Mouse (Mus musculus) olfactory bulb, adult 2 months (tissue): Measurements from ENCODE around the gene Fancg. TPM values are rescaled to one million over a fixed set of nuclear protein-coding genes. Genes with fewer than 3 reads are reported as not detected.

Source experiments
- H3K27ac ChIP-seq: fragments of 200-500 bp; 2 replicates; pipeline ENCODE4 v1.5.1; 2012; ENCODE audit warnings: low read depth, low read length; ENCODE audit not compliant: insufficient read depth
- H3K4me1 ChIP-seq: fragments of 200-500 bp; 2 replicates; pipeline ENCODE4 v1.6.1; 2012; ENCODE audit warnings: low read length; ENCODE audit not compliant: control insufficient read depth, insufficient read depth
- H3K4me3 ChIP-seq: fragments of 200-500 bp; 2 replicates; pipeline ENCODE4 v1.5.1; 2012; ENCODE audit warnings: mild to moderate bottlenecking, low read depth, low read length, moderate library complexity; ENCODE audit not compliant: insufficient read depth
- CTCF ChIP-seq: fragments of 200-500 bp; IDR thresholded peaks from 2 replicates; pipeline ENCODE4 v1.5.1; 2012; ENCODE audit warnings: low read depth, mild to moderate bottlenecking, low read length, moderate library complexity; ENCODE audit not compliant: insufficient read depth
- POLR2A ChIP-seq: fragments of 200-500 bp; IDR thresholded peaks from 2 replicates; pipeline ENCODE4 v1.6.1; 2012; ENCODE audit warnings: mild to moderate bottlenecking, low read depth, low read length, moderate library complexity; ENCODE audit not compliant: insufficient read depth
- WGBS: fragments of 180-500 bp; shearing (Covaris S2); methylation state at CpG from one replicate; pipeline ENCODE4 v1.1.7; 2018; 5-methylcytosine and 5-hydroxymethylcytosine counted together
- polyA plus RNA-seq: library from polyadenylated mRNA; stranded (reverse); fragments of >200 nt; gene quantifications from 2 replicates; pipeline ENCODE4 v1.2.4, GENCODE M21; 2012; ENCODE audit warnings: low replicate concordance; ENCODE audit not compliant: missing spikeins, insufficient read depth, insufficient read length

The Fancg gene
- polyA plus RNA-seq, 1 experiment = not detected

DNA sequence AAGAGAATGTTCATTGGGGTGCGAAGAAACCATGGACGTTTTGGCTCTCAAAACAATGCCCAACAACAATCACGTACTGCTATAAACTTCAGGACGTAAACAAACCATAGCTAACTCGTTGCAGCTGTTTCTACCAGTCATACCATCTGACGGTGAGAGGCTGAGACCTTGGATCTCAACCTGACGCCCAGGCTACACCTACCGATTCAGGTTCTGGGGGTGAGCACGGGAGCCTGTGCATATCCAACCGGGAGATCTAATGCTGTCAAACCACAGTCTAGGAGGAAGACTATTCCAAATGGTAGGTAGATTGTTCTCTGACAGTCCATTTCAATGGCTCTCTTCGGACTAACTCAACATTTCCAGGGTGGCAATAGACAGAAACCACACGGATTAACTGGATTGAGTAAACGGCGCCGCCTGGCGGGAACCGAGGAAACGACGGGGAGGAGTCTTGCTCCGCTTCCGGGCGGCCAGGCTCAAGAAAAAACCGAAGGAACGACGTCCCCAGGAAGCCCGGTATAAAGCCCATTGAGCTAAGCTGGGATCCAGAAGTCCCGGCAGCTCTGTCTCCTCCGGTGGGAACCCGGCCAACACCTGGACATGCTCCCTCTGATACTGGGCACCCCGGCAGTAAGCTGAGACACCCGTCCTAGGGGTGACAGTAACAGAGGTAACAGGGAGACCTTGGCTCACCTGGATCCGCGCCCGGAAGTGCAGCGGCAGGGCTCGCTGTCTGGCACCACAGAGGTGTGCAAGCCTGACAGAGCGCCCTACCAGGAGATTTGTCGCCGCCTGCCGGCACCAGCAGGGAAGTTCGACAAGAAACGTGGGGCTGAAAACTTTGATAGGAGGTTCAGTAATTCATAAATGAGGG lies 15.0 kb upstream of the Fancg start, which contains the start of gene Pigo:
Pigo (minus strand) TSS at position 736 of the 877 bp plus-strand sequence.
- WGBS = 5% methylated on average over 42 of the region's 42 CpGs
- TF ChIP-seq CTCF (peak; percentile 75), POLR2A (peak; percentile 62)

GRCm38 (mm10) chr4:43024673-43025072 lies 14.4 kb upstream of the Fancg start:
- 65% methylated on average over 14 of the region's 14 CpGs for WGBS
- no peak overlapping the region for H3K27ac ChIP-seq
- peaks cover 12% of the 10 kb centered on the region for H3K4me1 ChIP-seq
- TF ChIP-seq CTCF (no peak), POLR2A (no peak)
- H3K4me3 ChIP-seq = peak overlapping the region; percentile 64

More for the DNA sequence above, 15.0 kb upstream of the Fancg start, which contains the start of gene Pigo:
- peak within 1 kb of the TSS; percentile 64 for H3K4me3 ChIP-seq
- peaks cover 14% of the 10 kb centered on the region for H3K4me1 ChIP-seq
- peak within 1 kb of the TSS; percentile 67 for H3K27ac ChIP-seq

GRCm38 (mm10) chr4:43021341-43021740 lies 11.0 kb upstream of the Fancg start:
- Histone ChIP-seq H3K4me1 (peaks cover 12% of the 10 kb centered on the region), H3K4me3 (no peak overlapping the region), H3K27ac (no peak overlapping the region)
- WGBS = 73% methylated on average over 17 of the region's 17 CpGs
- TF ChIP-seq CTCF (no peak), POLR2A (no peak)

DNA sequence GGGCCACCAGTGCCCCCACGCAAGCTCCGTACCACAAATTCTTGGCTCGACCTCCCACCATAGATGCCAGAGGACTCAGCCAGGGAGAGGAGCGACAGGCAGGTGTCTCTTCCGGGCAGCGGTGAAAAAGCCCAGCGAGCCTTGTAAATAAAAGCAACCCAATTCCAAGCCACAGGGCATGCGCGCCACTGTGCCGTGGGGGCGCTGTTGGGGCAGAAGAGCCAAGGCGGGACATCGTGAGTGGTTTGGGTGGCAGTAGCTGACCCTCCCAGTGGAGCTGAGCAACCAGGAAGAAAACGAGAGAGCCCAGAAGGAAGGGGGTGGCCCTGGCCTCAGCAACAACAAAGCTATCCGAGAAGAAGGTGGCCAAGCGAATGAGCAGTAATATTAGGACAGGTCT lies 10.6 kb upstream of the Fancg start:
- TF ChIP-seq CTCF (no peak), POLR2A (no peak)
- Histone ChIP-seq H3K27ac (no peak overlapping the region), H3K4me1 (peaks cover 12% of the 10 kb centered on the region), H3K4me3 (no peak overlapping the region)
- WGBS = 85% methylated on average over 16 of the region's 16 CpGs

GRCm38 (mm10) chr4:43019641-43020465 lies 9.5 kb upstream of the Fancg start:
- Histone ChIP-seq H3K27ac (no peak overlapping the region), H3K4me1 (peaks cover 11% of the 10 kb centered on the region), H3K4me3 (no peak overlapping the region)
- TF ChIP-seq CTCF (no peak), POLR2A (no peak)
- WGBS = 91% methylated on average over 23 of the region's 23 CpGs

GRCm38 (mm10) chr4:43019176-43019575 lies 8.9 kb upstream of the Fancg start:
- no peak for TF ChIP-seq POLR2A
- no peak for TF ChIP-seq CTCF

DNA sequence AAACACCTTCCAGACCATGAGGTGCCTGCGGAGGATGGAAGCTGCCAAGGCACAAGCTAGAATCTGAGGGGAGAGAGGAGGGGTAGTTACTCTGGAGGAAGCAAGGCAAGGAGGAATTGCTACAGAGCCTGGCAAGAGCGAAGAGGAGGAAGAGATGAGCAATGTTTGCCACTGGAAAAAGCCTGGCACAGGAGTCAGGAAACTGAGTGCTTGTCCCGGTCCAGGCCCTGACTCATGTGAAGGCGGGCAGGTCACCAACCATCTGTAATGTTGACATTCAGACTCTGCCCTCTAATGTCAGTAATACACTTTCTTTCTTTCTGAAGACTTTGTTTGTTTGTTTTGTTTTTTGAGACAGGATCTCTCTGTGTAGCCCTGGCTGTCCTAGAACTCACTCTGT lies 7.8 kb upstream of the Fancg start:
- TF ChIP-seq CTCF (no peak), POLR2A (no peak)
- 89% methylated on average over 4 of the region's 4 CpGs for WGBS
- Histone ChIP-seq H3K4me1 (no peaks in the 10 kb centered on the region), H3K4me3 (no peak overlapping the region), H3K27ac (no peak overlapping the region)

More at GRCm38 (mm10) chr4:43019176-43019575, 8.9 kb upstream of the Fancg start:
- H3K4me3 ChIP-seq = no peak overlapping the region
- 89% methylated on average over 10 of the region's 10 CpGs for WGBS
- peaks cover 6% of the 10 kb centered on the region; the same call in 1 of the 2 replicates for H3K4me1 ChIP-seq
- H3K27ac ChIP-seq = no peak overlapping the region

DNA sequence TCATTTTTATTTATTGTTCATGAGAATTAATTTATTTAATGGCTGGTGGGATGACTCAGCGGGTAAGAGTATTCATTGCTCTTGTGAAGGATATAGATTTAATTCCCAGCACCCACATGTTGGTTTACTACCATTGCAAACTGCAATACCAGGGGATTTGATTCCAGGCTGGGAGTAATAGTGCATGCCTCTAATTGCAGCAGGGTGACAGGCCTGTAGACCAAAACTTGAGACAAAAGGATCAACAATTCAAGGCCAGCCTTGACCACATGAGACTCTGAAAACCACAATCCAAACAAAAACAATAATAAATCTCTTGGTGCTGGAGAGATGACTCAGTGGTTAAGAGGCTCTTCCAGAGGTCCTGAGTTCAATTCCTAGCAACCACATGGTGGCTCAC lies 1.8 kb upstream of the Fancg start:
- Histone ChIP-seq H3K27ac (no peak overlapping the region), H3K4me1 (peaks cover 2% of the 10 kb centered on the region), H3K4me3 (no peak overlapping the region)
- TF ChIP-seq POLR2A = no peak
- TF ChIP-seq CTCF = no peak
- WGBS = 95% methylated on average over 1 of the region's 1 CpGs
